Mouse (Mus musculus): ENCODE data around the gene Efcab1. TPM values are rescaled to one million over a fixed set of nuclear protein-coding genes. Genes with fewer than 3 reads are reported as not detected.

Efcab1 gene
- total RNA-seq, 2 experiments from 2014 or later: not detected

- DNase-seq (ENCODE audit: low spot score): no peak
These were observed 86.2 kb downstream of the Efcab1 start for GRCm38 (mm10) chr16:14992461-14993107.

- DNase-seq (ENCODE audit: low spot score): no peak
These were observed 108.3 kb downstream of the Efcab1 start for GRCm38 (mm10) chr16:15014724-15015123.

All from gastrocnemius, adult 18-20 months (tissue).